Mouse (Mus musculus) ES-Bruce4 (cell line): ENCODE measurements around the gene Setd3. TPM values are rescaled to one million over a fixed set of nuclear protein-coding genes. Genes with fewer than 3 reads are reported as not detected.

Experiments used
- H3K27ac ChIP-seq: 2 replicates; pipeline ENCODE4 v1.5.1; 2012; ENCODE audit warnings: low read length, inconsistent platforms; ENCODE audit not compliant: insufficient read depth
- H3K27me3 ChIP-seq: 2 replicates; pipeline ENCODE4 v1.6.1; 2012; ENCODE audit warnings: mild to moderate bottlenecking, low read length, inconsistent platforms; ENCODE audit not compliant: control insufficient read depth, poor library complexity, insufficient read depth, severe bottlenecking
- H3K36me3 ChIP-seq: 2 replicates; pipeline ENCODE4 v1.6.1; 2012; ENCODE audit warnings: inconsistent platforms, mild to moderate bottlenecking, low read length, moderate library complexity; ENCODE audit not compliant: control insufficient read depth, poor library complexity, insufficient read depth, severe bottlenecking
- H3K4me1 ChIP-seq: one replicate; pipeline ENCODE4 v1.8.1; 2011; ENCODE audit warnings: low read length; ENCODE audit not compliant: control insufficient read depth, insufficient read depth
- H3K4me3 ChIP-seq: 2 replicates; pipeline ENCODE4 v1.5.1; 2011; ENCODE audit warnings: low read depth, mild to moderate bottlenecking, low read length
- H3K9ac ChIP-seq: 2 replicates; pipeline ENCODE4 v1.6.1; 2012; ENCODE audit warnings: low read depth, mild to moderate bottlenecking, inconsistent platforms; ENCODE audit not compliant: poor library complexity, severe bottlenecking
- H3K9me3 ChIP-seq: replicated peaks from 2 replicates; pipeline ENCODE4 v1.6.1; 2012; ENCODE audit warnings: mild to moderate bottlenecking, low read length, inconsistent platforms; ENCODE audit not compliant: control insufficient read depth, poor library complexity, insufficient read depth, severe bottlenecking
- CTCF ChIP-seq: IDR thresholded peaks from one replicate; pipeline ENCODE4 v1.8.1; 2011; ENCODE audit warnings: low read depth, low read length
- EP300 ChIP-seq: IDR thresholded peaks from 2 replicates; pipeline ENCODE4 v1.6.1; 2011; ENCODE audit warnings: low read depth, low read length; ENCODE audit not compliant: insufficient read depth
- POLR2A ChIP-seq: IDR thresholded peaks from one replicate; pipeline ENCODE4 v1.8.1; 2011; ENCODE audit warnings: low read length; ENCODE audit not compliant: insufficient read depth
- polyA plus RNA-seq: library from polyadenylated mRNA; stranded (reverse); fragments of >200 nt; gene quantifications from 2 replicates; pipeline ENCODE4 v1.2.4, GENCODE M21; 2011; ENCODE audit warnings: low read depth; ENCODE audit not compliant: missing spikeins, insufficient read depth, insufficient read length

Setd3 gene
- polyA plus RNA-seq, 1 experiment, result 84.5 TPM

DNA sequence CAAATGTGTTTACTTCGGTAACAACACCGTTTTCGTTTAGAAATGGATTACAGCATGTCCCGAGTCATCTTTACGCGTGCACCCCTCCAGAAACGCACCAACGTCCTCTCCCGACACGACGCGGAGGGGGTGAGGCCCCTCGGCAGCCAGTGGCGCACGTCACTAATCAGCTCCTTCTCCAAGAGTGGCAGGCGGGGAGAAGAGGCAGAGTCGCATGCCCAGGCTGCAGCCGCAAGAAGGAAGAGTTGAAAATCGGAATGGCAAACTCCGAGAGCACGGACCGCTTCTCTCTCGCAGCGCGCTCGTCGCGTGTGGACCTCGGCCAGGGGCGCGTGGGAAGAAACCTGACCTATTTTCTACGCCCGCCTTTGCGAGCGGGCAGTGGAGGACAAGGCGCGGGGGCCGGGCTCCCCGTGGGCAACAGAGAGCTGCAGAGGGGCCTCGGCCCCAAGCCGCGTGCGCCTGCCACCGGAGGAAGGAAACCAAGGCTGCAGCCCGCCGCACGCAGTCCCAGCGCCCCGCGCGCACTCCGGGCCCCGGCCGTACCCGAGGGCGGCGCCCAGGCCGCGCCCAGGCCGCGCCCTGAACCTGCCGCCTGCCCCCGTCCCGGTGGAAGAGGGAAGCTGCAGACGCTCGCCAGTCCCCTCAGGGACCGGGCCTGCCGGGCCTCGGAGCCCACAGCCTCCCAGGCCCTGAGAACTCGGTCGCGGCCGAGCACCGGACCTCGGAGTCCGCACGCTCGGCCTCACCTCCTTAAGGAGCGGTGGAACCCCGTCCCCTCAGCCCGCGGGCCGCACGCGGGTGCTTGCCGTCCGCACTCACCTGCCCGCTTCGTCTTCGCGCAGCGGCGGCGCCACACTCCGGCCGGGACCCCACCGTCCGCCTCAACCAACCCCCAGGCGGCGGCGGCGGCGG lies 526 bp downstream of the Setd3 start:
- no peaks in the 10 kb centered on the region for H3K27me3 ChIP-seq
- H3K36me3 ChIP-seq, result 0 out of 2 replicates have a peak, but pooled peaks cover 5% of the 10 kb centered on the region
- H3K4me3 ChIP-seq, result peak overlapping the region; percentile 72
- H3K9me3 ChIP-seq, result no peaks in the 10 kb centered on the region
- no peaks in the 10 kb centered on the region for H3K4me1 ChIP-seq
- TF ChIP-seq POLR2A (no peak), EP300 (no peak), CTCF (no peak)
- H3K9ac ChIP-seq, result peak overlapping the region; percentile 94
- peak overlapping the region; percentile 55; the same call in 1 of the 2 replicates for H3K27ac ChIP-seq

DNA sequence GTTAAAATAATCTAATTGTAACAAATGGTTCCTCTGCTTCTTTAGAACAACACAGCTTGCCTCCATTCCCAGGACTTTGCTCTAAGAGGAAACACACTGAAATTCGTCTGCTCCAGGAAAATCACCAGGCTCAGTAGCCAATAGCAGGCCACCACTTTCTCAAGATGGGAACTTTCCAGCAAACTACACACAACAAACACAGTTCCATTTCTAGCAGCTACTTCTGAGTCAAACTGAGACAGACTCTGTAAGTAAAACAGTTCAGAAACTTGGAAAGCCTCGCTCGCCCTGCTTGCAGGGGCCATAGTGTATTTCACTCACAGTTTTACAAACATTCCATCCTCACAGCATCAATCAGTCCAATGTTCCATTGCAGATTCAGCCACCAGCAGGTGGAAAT lies 2.7 kb downstream of the Setd3 start:
- no peaks in the 10 kb centered on the region for H3K4me1 ChIP-seq
- H3K9ac ChIP-seq, result no peak overlapping the region
- H3K9me3 ChIP-seq, result no peaks in the 10 kb centered on the region
- no peak overlapping the region for H3K4me3 ChIP-seq
- no peaks in the 10 kb centered on the region for H3K36me3 ChIP-seq
- no peak overlapping the region for H3K27ac ChIP-seq
- TF ChIP-seq POLR2A (no peak), EP300 (no peak), CTCF (no peak)
- no peaks in the 10 kb centered on the region for H3K27me3 ChIP-seq

DNA sequence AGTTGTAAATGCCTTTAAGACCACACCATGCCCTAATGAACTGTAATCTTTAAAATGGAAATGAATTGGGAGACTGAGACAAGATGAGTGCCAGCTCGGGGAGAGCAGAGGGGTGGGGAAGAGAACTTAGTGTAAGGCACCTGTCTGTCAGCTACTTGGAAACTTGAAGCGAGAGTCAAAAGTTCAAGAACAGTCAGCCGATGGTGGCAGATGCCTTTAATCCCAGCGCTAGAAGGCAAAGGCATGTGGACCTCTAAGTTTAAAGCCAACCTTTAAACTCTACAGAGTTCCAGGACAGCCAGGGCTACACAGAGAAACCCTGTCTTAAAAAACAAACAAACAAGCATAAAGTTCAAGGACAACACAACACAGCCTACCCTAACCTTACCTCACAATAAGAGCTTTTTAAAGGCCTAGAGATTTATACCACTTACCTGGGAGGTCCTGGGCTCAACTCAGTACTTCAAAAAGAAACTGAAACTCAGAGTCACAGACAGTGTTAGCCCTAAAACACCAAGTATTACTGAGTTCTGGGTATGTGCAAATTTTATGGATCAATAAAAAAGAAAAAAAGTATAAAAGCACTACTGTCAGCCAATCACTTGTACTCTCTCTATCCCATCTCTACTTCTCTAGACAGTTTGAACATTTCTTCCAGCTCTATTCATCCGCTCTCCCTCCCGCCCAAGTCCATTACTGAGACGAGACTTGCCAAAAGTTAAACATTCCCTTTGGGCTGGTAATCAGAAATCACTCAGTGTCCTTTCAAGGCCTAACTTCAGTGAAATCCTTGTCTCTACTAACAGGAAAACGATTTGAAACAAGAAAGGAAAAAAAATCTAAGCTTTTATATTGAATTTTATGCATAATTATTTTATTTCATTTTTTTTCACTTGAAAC lies 4.3 kb downstream of the Setd3 start:
- no peaks in the 10 kb centered on the region for H3K4me1 ChIP-seq
- H3K9ac ChIP-seq, result no peak overlapping the region
- no peaks in the 10 kb centered on the region for H3K36me3 ChIP-seq
- TF ChIP-seq POLR2A (no peak), EP300 (no peak), CTCF (no peak)
- no peak overlapping the region for H3K4me3 ChIP-seq
- H3K9me3 ChIP-seq, result no peaks in the 10 kb centered on the region
- H3K27ac ChIP-seq, result no peak overlapping the region
- no peaks in the 10 kb centered on the region for H3K27me3 ChIP-seq

DNA sequence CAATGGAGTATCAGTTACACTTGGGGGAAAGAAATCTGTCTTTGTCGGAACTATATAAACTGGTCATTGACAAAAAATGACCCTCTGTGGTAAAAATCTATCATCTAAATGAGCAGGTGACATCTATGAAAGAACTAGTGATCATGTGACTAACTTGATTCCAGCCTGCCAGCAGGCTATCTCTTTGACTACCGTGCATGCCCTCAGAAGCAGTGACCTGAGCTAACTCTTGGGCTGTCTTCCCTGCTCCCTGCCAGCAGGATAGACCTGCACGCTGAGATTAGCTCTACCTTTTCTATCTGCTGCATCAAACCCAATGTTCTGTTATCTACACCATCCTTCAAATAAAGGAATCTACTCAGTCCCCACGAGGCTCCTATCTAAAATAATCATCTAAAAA lies 6.5 kb downstream of the Setd3 start:
- H3K4me1 ChIP-seq, result no peaks in the 10 kb centered on the region
- H3K27me3 ChIP-seq, result no peaks in the 10 kb centered on the region
- H3K4me3 ChIP-seq, result no peak overlapping the region
- TF ChIP-seq CTCF, result no peak
- no peak for TF ChIP-seq EP300
- no peak for TF ChIP-seq POLR2A
- H3K9me3 ChIP-seq, result no peaks in the 10 kb centered on the region
- no peak overlapping the region for H3K9ac ChIP-seq
- H3K36me3 ChIP-seq, result no peaks in the 10 kb centered on the region
- no peak overlapping the region for H3K27ac ChIP-seq

DNA sequence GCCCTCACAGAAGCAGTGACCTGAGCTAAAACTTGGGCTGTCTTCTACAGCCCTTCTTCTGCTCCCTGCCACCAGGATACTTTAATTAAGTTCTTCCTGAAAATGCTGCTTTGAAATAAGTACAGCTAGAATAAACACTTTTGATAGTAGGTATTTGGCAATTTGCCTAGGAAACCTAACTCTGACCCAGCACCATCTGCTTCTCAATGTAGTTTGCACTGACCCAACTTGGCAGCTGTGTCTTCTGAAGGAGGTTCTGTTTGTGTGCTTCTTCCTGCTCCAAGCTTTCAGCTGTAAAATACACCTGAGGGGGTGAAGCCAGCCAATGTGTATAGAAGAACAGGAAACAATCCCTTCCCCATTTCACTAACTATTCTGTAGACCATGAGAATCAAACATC lies 7.8 kb downstream of the Setd3 start:
- TF ChIP-seq EP300 (no peak), POLR2A (no peak), CTCF (no peak)
- H3K9me3 ChIP-seq, result no peaks in the 10 kb centered on the region
- no peaks in the 10 kb centered on the region for H3K36me3 ChIP-seq
- no peaks in the 10 kb centered on the region for H3K4me1 ChIP-seq
- no peak overlapping the region for H3K27ac ChIP-seq
- H3K9ac ChIP-seq, result no peak overlapping the region
- no peak overlapping the region for H3K4me3 ChIP-seq
- H3K27me3 ChIP-seq, result no peaks in the 10 kb centered on the region

DNA sequence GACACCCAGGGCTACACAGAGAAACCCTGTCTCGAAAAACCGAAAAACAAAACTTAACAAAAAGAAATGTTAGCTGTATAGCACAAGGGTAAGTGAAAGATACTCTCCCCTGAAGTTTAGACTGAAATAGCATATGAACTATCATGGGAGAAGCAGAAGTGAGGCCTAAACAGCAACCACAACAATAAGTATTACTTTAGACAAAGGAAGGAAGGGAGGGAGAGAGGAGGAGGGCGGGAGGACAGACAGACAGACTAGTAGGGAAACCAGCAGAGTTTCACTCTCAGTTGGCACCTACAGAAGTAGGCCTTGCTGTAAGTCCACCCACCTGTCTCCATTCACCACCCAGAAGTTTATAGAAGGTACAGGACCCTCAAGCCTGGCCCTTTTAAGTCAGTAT lies 8.6 kb downstream of the Setd3 start:
- Histone ChIP-seq H3K36me3 (no peaks in the 10 kb centered on the region), H3K4me1 (no peaks in the 10 kb centered on the region), H3K4me3 (no peak overlapping the region), H3K27ac (no peak overlapping the region), H3K9ac (no peak overlapping the region), H3K9me3 (no peaks in the 10 kb centered on the region), H3K27me3 (no peaks in the 10 kb centered on the region)
- no peak for TF ChIP-seq CTCF
- TF ChIP-seq EP300, result no peak
- no peak for TF ChIP-seq POLR2A
